Mouse (Mus musculus): ENCODE data around the gene Prr23a2. TPM values are rescaled to one million over a fixed set of nuclear protein-coding genes. Genes with fewer than 3 reads are reported as not detected.

The Prr23a2 gene
- polyA plus RNA-seq, 1 experiment from 2014 or later = not detected

- Histone ChIP-seq H3K27ac (replicated peaks) (no peak overlapping the region), H3K4me1 (replicated peaks) (no peaks in the 10 kb centered on the region), H3K9me3 (no peaks in the 10 kb centered on the region), H3K36me3 (no peaks in the 10 kb centered on the region), H3K4me2 (no peak overlapping the region), H3K27me3 (0 out of 2 replicates have a peak, but pooled peaks cover 10% of the 10 kb centered on the region), H3K9ac (no peak overlapping the region), H3K4me3 (no peak overlapping the region)
- WGBS = 68% methylated on average over 3 of the region's 3 CpGs
- no peak for ATAC-seq (ENCODE audit: low read depth)
Observed at GRCm38 (mm10) chr9:98863463-98863862, 7.2 kb downstream of the Prr23a2 start.

GRCm38 (mm10) chr9:98864571-98864970, 8.3 kb downstream of the Prr23a2 start, which contains the start of gene Prr23a3:
Gene Prr23a3 (plus strand): TSS chr9:98864767.
- Histone ChIP-seq H3K9me3 (no peaks in the 10 kb centered on the region), H3K27ac (replicated peaks) (no peak within 1 kb of the TSS), H3K4me2 (0 out of 2 replicates have a peak within 1 kb of the TSS, but pooled peaks have one; percentile 4), H3K9ac (no peak within 1 kb of the TSS), H3K4me1 (replicated peaks) (no peaks in the 10 kb centered on the region), H3K27me3 (0 out of 2 replicates have a peak, but pooled peaks cover 10% of the 10 kb centered on the region), H3K36me3 (no peaks in the 10 kb centered on the region), H3K4me3 (no peak within 1 kb of the TSS)
- ATAC-seq (ENCODE audit: low read depth) = no peak
- WGBS = 50% methylated on average over 22 of the region's 22 CpGs

GRCm38 (mm10) chr9:98901486-98901885, 45.2 kb downstream of the Prr23a2 start:
- Histone ChIP-seq H3K27me3 (no peaks in the 10 kb centered on the region), H3K4me3 (no peak overlapping the region), H3K4me2 (no peak overlapping the region), H3K9ac (no peak overlapping the region), H3K27ac (replicated peaks) (no peak overlapping the region), H3K36me3 (no peaks in the 10 kb centered on the region), H3K4me1 (replicated peaks) (no peaks in the 10 kb centered on the region), H3K9me3 (peaks cover 4% of the 10 kb centered on the region; the same call in 1 of the 2 replicates)
- WGBS = 70% methylated on average over 1 of the region's 1 CpGs
- ATAC-seq (ENCODE audit: low read depth) = no peak

- Histone ChIP-seq H3K9ac (no peak within 1 kb of the TSS), H3K4me2 (no peak within 1 kb of the TSS), H3K36me3 (no peaks in the 10 kb centered on the region), H3K9me3 (no peaks in the 10 kb centered on the region), H3K4me1 (replicated peaks) (no peaks in the 10 kb centered on the region), H3K4me3 (no peak within 1 kb of the TSS), H3K27ac (replicated peaks) (no peak within 1 kb of the TSS), H3K27me3 (no peaks in the 10 kb centered on the region)
- 88% methylated on average over 2 of the region's 2 CpGs for WGBS
- ATAC-seq (ENCODE audit: low read depth) = no peak
Observed at GRCm38 (mm10) chr9:98902819-98903218, 46.5 kb downstream of the Prr23a2 start, which contains the start of gene 7420426K07Rik. Gene 7420426K07Rik (plus strand): TSS chr9:98903119.

Other genes with a start within 250 kb of the Prr23a2 start
- not detected in 2 replicates for gene Prr23a1, start 14.0 kb upstream of the Prr23a2 start, polyA plus RNA-seq (2015; fragmentation: Nextera tagmentation; extraction: Ambion mirVana)
- not detected in 2 replicates for gene Prr23a3, start 8.3 kb downstream of the Prr23a2 start, polyA plus RNA-seq (2015; fragmentation: Nextera tagmentation; extraction: Ambion mirVana)
- not detected in 2 replicates for gene 7420426K07Rik, start 46.6 kb downstream of the Prr23a2 start, polyA plus RNA-seq (2015; fragmentation: Nextera tagmentation; extraction: Ambion mirVana)
- gene Foxl2, start 98.8 kb downstream of the Prr23a2 start, polyA plus RNA-seq (2015; fragmentation: Nextera tagmentation; extraction: Ambion mirVana) = 0.63 and 0.68 TPM in 2 replicates
- gene Faim, start 129.9 kb downstream of the Prr23a2 start, polyA plus RNA-seq (2015; fragmentation: Nextera tagmentation; extraction: Ambion mirVana) = 106 and 127 TPM in 2 replicates
- gene Gm1123, start 179.2 kb downstream of the Prr23a2 start, polyA plus RNA-seq (2015; fragmentation: Nextera tagmentation; extraction: Ambion mirVana) = 0.13 TPM in 1 of 2 replicates, not detected in the other